Mouse (Mus musculus): ENCODE measurements around the gene Xrcc5.

Gene Xrcc5

GRCm38 (mm10) chr1:72390420-72390819, 83.2 kb downstream of the Xrcc5 start:
- DNase-seq (ENCODE audit: low spot score) = no peak

DNA sequence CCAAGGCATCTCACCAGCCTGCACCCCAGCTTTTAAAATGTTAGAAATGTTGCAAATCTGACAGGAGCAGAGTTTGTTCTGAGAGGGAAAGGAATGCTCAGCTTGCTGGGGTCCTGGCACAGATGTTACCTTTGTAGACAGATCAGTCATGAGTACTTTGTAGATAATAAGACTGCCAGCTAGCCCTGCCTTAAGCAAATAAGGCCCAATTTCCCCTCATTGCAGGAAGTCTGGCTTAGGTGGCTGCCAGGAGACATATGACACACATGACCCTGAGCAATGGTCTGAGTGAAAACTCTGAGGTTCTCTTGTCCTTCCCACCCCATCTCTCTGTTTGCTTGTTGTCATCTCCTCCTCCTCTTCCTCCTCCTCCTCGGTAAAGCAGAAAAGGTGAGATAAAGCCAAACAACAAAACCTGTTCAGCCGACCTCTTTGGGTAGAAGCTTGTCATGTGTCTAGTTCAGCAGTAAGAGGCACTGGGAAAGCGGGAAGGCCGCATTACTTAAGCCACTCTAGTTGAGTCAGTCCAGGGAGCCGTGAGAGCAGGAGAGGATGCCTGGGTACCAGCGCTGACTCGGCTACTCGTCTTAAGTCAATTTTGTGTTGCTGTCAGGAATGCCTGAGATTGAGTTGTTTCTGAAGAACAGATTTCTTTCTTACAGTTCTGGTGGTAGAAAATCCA, 92.6 kb downstream of the Xrcc5 start:
- DNase-seq (ENCODE audit: low spot score) = no peak

GRCm38 (mm10) chr1:72400616-72401015, 93.4 kb downstream of the Xrcc5 start:
- DNase-seq (ENCODE audit: low spot score) = no peak

- DNase-seq (ENCODE audit: low spot score) = no peak
These were observed 94.3 kb downstream of the Xrcc5 start for GRCm38 (mm10) chr1:72401331-72402069.

- no peak for DNase-seq (ENCODE audit: low spot score)
These were observed 99.4 kb downstream of the Xrcc5 start for GRCm38 (mm10) chr1:72406505-72407079.

GRCm38 (mm10) chr1:72409936-72410335, 102.7 kb downstream of the Xrcc5 start:
- DNase-seq (ENCODE audit: low spot score) = no peak

DNA sequence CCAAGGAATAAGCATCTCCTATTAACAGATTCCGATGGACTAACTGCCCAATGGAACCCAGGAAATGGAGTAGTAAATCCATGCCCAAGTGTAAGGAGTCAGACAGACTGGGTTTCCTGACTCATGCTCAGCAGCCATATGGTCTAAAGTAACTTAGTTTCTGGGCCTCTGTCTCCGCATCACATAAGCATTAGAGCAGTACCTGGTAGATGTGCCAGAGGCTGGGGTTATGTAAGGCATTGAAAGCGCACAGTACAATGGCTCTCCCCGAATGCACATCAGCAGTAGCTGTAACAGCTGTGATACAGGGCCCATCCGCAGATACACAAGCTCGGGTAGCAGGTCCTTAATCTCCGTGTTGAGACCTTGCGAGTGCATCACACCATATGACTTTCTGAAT, 103.9 kb downstream of the Xrcc5 start:
- no peak for DNase-seq (ENCODE audit: low spot score)

GRCm38 (mm10) chr1:72413205-72413604, 106.0 kb downstream of the Xrcc5 start:
- DNase-seq (ENCODE audit: low spot score) = no peak

- DNase-seq (ENCODE audit: low spot score) = no peak
These were observed 106.9 kb downstream of the Xrcc5 start for GRCm38 (mm10) chr1:72414133-72414532.

- DNase-seq (ENCODE audit: low spot score) = no peak
These were observed 107.5 kb downstream of the Xrcc5 start for GRCm38 (mm10) chr1:72414561-72415253.

GRCm38 (mm10) chr1:72418744-72419655, 111.8 kb downstream of the Xrcc5 start:
- no peak for DNase-seq (ENCODE audit: low spot score)

DNA sequence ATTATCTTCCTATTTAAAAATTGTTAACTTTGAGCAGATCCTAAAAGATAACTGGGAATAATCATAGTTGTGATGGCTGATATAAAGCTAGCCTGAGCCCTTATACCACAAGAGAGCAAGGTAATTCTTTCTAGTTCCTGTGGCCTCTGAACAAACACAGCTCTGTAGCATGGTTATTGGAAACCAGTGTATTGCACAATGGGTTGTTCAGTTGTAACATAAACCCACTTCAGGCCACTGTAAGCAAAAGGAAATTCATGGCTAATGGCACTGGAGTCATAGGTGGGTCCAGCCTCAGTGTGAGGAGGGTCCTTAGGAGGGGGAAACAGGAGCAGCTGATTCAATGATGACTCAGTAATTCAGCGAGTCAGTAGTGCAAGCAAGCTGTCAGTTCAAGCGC, 113.0 kb downstream of the Xrcc5 start:
- no peak for DNase-seq (ENCODE audit: low spot score)

DNA sequence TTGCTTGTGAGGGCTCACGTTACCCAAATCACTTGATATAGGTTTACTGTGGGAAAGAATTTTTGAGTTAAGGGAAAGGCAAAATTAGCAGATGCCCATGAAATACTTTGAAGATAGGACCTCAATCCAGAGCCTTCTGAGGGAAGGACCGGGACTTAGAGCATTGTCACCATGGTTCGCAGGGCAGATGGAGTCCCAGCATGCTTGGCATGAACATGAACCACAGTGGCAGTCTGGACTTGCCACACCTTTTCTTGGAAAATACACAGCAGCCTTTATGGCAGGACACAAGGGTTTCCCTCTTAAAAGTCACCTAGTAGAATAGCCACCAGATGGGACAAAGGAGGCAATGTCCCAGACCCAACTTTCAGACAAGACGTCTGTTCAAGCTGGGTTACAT, 114.9 kb downstream of the Xrcc5 start:
- no peak for DNase-seq (ENCODE audit: low spot score)

GRCm38 (mm10) chr1:72426456-72426855, 119.2 kb downstream of the Xrcc5 start:
- DNase-seq (ENCODE audit: low spot score) = no peak

GRCm38 (mm10) chr1:72428526-72428925, 121.3 kb downstream of the Xrcc5 start:
- DNase-seq (ENCODE audit: low spot score) = no peak

DNA sequence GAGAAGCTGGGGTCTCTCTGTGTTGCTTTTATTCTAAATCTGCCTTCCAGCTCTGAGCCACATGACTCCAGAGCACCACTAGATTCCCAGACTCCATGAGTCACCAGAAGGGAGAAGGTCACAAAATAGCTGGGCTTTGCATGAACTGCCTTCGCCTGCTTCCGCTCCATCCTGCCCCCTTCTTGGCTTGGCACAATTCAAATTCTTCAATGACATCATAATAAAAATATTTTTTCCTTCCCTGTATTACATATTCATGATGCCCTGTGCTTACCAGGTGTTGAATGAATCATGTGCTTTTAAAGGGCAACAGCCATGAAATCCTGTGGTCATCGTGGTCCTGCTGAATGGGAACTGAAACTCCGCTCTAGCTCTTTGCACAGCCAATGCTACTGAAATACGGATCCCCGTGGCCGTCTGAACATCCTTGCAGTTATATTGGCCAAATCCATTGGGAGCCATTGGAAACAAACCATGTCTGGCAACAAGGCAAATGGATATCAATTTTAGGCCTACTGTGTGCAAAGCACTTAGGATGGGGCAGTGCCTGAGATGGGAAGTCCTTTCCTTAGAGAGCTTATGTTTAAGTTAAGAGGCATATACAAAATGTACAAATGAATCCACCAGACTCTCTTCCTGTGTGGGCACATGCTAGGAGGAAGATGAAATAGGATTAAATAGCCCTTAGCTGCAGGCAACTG, 122.0 kb downstream of the Xrcc5 start:
- no peak for DNase-seq (ENCODE audit: low spot score)

- DNase-seq (ENCODE audit: low spot score) = no peak
These were observed 125.4 kb downstream of the Xrcc5 start for GRCm38 (mm10) chr1:72432579-72432978.

DNA sequence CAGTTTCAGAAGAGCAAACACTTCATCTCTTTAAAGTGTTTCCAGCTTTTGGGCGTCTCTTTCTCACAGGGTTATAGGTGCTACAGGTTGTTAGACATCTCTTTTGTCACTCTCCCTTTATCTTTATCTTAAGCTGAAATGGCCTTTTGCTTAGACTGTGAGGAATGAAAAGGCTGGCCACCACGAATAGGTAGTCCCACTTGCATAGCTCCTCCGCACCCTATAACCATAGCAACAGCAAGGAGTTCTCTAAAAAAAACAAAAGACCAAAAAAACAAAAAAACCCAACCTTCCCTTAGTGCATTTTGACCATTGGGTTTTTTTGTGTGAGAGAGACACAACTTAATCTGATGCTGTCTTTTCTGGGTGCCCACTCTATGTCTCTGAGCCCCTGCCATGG, 127.3 kb downstream of the Xrcc5 start:
- DNase-seq (ENCODE audit: low spot score) = no peak

- no peak for DNase-seq (ENCODE audit: low spot score)
These were observed 129.7 kb downstream of the Xrcc5 start for GRCm38 (mm10) chr1:72436967-72437366.

GRCm38 (mm10) chr1:72439146-72439545, 131.9 kb downstream of the Xrcc5 start:
- DNase-seq (ENCODE audit: low spot score) = no peak

DNA sequence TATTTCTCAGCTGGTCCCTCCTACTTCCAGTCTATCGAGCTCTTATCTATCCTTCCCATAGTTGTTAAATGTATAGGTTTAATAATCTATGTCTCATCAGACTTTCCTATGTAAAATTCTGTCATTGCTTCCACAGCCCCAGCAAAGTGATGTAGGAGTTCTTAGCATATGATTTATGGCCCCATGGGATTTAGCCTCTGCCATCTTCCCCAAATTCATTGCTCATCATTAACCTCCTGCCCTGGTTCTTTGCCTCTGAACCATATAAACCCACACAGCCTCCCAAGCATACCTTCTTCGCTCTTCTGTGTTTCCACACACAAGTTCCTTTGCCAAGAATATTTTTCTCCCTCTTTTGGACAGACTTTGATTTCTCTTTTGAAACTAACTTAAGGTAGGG, 135.5 kb downstream of the Xrcc5 start:
- no peak for DNase-seq (ENCODE audit: low spot score)
